Mouse (Mus musculus): Measurements from ENCODE around the gene Mmp14. TPM values are rescaled to one million over a fixed set of nuclear protein-coding genes. Genes with fewer than 3 reads are reported as not detected.

Mmp14 gene
- total RNA-seq, 2 experiments from 2014 or later = 1.4 TPM; not detected in 1

DNA sequence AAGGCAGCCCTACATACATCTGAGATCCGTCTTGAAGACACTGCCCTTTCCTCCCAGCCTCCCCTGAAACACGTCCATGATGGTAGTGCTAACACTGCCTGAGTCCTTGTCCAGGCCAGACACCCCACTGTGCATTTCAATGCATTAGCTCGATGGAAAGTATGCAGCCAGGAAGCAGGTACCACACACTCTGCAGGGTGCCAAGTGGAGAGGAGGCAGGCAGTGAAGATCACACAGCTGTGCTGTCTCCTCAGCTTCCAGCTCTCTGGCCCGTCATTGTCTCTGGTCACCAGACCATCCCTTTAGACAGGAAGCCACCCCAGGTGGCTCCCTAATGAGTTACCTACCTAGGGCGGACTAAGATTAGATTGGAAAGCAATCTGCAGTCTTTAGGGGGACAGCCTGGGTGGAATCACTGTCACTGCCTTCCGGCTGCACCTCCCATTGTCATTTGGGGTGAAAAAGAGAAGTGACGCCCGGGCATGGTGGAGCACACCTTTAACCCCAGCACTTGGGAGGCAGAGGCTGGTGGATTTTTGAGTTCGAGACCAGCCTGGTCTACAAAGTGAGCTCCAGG lies 19.3 kb upstream of the Mmp14 start:
- ATAC-seq (replicated peaks; ENCODE audit: low FRiP score, poor library complexity, severe bottlenecking) = no peak

DNA sequence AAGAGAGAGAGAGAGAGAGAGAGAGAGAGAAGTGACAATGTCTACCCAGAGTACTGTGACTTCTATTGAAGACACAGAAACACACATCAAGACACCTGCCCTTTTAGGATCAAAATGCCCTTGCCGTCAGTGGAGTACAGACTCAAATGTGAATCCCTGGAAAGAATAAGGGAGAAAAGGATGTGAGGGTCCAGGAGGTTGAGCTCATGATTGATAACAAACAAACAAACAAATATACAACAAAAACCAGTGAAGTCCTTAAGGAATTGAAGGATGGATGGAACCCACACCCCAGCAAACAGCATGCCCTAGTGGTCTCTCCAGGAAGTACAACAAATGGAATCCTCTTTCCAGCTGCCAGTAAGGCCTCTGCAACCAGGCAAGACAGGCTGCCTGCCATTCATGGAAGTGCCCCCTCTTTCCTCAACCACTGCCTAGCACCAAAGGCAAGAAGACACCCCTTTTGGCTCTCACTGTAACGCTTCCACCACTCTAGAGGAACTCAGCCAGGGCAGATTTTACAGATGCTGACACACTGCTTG lies 18.7 kb upstream of the Mmp14 start:
- peak; percentile 61; the same call in 1 of the 2 replicates for ATAC-seq (replicated peaks; ENCODE audit: low FRiP score, poor library complexity, severe bottlenecking)

GRCm38 (mm10) chr14:54413877-54414700 lies 17.3 kb upstream of the Mmp14 start:
- ATAC-seq (replicated peaks; ENCODE audit: low FRiP score, poor library complexity, severe bottlenecking) = peak; percentile 72

- ATAC-seq (replicated peaks; ENCODE audit: low FRiP score, poor library complexity, severe bottlenecking) = no peak
Measured at GRCm38 (mm10) chr14:54415241-54416020, 16.0 kb upstream of the Mmp14 start.

GRCm38 (mm10) chr14:54416229-54416775 lies 15.1 kb upstream of the Mmp14 start:
- ATAC-seq (replicated peaks; ENCODE audit: low FRiP score, poor library complexity, severe bottlenecking) = no peak

DNA sequence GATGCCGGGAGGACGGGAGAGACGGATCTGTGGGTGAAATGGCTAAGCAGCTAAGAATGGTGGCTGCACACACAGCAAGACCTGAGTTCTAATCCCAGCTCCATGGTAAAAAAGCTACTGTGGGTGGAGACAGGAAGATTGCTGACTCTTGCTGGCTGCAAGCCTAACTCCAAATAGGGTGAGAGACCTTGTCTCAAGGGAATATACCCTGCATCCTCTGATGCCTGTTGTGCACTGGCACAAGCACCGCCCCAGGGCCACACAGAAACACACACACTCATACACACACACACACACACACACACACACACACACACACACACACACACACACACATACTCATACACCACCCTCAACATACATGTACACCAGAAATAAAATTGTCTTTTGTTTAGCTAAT lies 14.6 kb upstream of the Mmp14 start:
- ATAC-seq (replicated peaks; ENCODE audit: low FRiP score, poor library complexity, severe bottlenecking) = no peak

- peak; percentile 65 for ATAC-seq (replicated peaks; ENCODE audit: low FRiP score, poor library complexity, severe bottlenecking)
Measured at GRCm38 (mm10) chr14:54417623-54418081, 13.8 kb upstream of the Mmp14 start, which contains the start of gene Slc7a7. TSS of gene Slc7a7 (minus strand) at chr14:54417780.

DNA sequence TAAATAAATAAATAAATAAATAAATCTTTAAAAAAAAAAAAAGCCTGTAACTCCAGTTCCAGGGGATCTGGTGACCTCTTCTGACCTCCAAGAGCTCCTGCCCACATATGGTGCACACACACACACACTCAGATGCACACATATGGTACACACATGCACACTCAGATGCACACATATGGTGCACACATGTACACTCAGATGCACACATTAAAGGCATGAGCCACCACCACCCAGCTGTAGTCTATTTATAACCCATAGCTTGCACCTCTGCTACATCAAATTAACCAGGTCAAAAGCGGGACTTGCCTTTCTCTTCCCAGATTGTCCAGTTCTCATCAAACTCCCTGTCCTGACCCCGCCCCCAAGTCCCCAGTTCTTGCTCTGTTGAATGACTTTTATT lies 10.4 kb upstream of the Mmp14 start:
- no peak for ATAC-seq (replicated peaks; ENCODE audit: low FRiP score, poor library complexity, severe bottlenecking)

- peak; percentile 41 for ATAC-seq (replicated peaks; ENCODE audit: low FRiP score, poor library complexity, severe bottlenecking)
Measured at GRCm38 (mm10) chr14:54423406-54423805, 8.0 kb upstream of the Mmp14 start.

- peak; percentile 53; the same call in 1 of the 2 replicates for ATAC-seq (replicated peaks; ENCODE audit: low FRiP score, poor library complexity, severe bottlenecking)
Measured at GRCm38 (mm10) chr14:54424634-54425033, 6.8 kb upstream of the Mmp14 start.

- ATAC-seq (replicated peaks; ENCODE audit: low FRiP score, poor library complexity, severe bottlenecking) = no peak
Measured at GRCm38 (mm10) chr14:54425540-54425939, 5.9 kb upstream of the Mmp14 start.

DNA sequence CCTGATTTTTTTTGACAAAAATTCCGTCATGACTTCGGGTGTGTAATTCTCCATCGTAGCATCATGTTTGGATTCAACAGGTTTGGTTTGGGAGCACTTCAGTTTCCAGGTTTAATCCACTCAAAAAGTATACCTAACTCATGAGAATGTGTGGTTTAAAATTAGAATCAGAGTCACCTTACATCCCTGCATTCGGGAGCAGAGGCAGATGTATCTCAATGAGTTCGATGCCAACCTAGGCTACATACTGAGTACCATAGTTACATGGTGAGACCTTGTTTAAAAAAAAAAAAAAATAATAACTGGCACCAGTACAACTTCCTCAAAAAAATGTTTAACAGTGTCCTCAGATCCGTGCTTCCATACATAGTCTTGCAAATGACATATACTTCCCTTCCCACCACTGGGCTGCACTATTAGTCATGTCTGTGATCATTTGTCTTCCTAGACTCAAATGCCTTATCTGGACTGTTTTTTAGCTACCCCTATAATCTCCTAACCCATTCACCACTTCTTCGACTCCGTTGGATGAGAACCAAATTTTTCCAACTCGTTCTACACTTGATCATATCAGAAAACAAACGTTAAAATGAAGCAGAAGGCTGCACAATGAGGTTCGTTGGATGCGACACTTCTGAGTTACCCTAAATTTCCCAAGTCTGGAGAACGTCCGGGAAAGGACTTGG lies 5.3 kb upstream of the Mmp14 start:
- ATAC-seq (replicated peaks; ENCODE audit: low FRiP score, poor library complexity, severe bottlenecking) = peak; percentile 8

DNA sequence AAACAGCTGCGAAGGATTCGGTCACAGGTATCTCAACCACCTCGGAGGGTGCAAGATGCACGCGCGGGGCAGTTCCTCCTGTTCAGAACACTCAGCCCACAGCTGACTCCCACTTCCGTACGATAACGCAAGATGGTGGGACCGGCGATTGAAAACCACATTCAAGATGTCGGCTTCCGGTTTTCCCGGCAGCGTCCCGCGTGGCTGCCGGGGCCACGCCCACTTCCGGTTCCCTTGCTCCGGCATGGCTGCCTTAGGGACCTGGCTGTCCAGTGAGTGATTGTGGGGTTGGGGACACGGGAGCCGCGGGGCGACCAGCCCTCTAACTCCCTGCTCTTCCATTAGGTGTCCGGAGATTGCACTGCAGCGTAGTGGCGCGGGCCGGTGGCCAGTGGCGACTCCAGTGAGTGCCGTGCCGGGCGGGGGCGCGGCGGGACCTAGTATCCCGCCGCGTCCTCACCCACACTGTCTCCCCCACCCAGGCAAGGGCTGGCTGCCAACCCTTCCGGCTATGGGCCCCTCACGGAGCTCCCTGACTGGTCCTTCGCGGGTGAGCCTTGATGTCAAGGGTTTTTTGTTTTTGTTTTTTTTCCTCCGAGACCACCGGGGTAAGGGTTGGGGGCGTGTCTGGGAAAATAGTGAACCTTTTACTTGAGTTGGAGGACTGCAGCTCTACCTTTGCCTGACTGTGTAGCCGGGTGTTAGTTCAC lies 4.6 kb upstream of the Mmp14 start, which contains the start of gene Mrpl52:
Mrpl52 (plus strand) TSS at position 221 of the 710 bp plus-strand sequence.
- ATAC-seq (replicated peaks; ENCODE audit: low FRiP score, poor library complexity, severe bottlenecking) = peak; percentile 87

DNA sequence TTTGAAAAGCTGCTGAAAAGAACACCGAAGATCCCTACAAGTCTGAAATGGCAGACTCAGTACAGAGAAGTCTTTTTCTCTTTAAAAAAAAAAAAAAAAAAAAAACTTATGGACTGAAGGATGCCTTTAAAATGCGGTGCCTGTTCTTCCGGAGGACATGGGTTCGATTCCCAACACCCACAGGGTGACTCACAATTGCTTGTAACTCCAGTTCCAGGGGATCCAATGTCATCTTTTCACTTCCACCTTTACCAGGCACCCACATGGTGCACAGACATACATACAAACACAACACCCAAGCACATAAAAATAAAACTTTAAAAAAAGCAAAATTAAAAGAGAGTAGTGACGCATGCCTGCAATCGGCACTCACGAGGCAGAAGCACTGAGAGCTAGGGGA lies 3.7 kb upstream of the Mmp14 start:
- no peak for ATAC-seq (replicated peaks; ENCODE audit: low FRiP score, poor library complexity, severe bottlenecking)

GRCm38 (mm10) chr14:54428421-54428820 lies 3.0 kb upstream of the Mmp14 start:
- ATAC-seq (replicated peaks; ENCODE audit: low FRiP score, poor library complexity, severe bottlenecking) = no peak

GRCm38 (mm10) chr14:54429332-54430093 lies 1.9 kb upstream of the Mmp14 start:
- no peak for ATAC-seq (replicated peaks; ENCODE audit: low FRiP score, poor library complexity, severe bottlenecking)

- ATAC-seq (replicated peaks; ENCODE audit: low FRiP score, poor library complexity, severe bottlenecking) = no peak
Measured at GRCm38 (mm10) chr14:54430406-54431145, 836 bp upstream of the Mmp14 start.
